Mouse (Mus musculus): ENCODE data around the gene Dgkh.

DNA sequence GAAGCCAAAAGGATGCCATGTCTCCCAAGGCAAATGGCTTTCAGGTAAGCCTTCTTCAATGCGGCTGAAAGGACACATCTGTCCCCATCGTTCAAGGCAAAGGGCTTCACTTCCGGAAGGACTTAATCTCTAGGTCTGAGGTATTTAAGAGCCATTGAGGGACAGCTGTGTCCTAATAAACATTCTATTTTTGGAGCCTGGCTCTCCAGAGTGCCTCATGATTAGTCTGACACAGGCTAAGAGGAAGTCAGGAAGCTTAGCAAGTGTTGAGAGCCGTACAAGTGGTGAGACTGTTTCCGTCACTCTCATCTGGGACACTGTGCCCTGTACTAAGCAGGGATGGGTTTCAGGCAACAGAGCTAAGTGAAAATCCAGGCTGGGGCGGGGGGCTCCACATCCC lies 183.8 kb downstream of the Dgkh start:
- no peak for TF ChIP-seq CTCF (IDR thresholded peaks at IDR 0.05; ENCODE audit: low read depth)
- no peak for TF ChIP-seq EP300 (optimal IDR thresholded peaks at IDR 0.05)

Measured in stomach, postnatal 0 days (tissue).